Mouse (Mus musculus): Measurements from ENCODE around the gene Homer3.

Homer3 gene

DNA sequence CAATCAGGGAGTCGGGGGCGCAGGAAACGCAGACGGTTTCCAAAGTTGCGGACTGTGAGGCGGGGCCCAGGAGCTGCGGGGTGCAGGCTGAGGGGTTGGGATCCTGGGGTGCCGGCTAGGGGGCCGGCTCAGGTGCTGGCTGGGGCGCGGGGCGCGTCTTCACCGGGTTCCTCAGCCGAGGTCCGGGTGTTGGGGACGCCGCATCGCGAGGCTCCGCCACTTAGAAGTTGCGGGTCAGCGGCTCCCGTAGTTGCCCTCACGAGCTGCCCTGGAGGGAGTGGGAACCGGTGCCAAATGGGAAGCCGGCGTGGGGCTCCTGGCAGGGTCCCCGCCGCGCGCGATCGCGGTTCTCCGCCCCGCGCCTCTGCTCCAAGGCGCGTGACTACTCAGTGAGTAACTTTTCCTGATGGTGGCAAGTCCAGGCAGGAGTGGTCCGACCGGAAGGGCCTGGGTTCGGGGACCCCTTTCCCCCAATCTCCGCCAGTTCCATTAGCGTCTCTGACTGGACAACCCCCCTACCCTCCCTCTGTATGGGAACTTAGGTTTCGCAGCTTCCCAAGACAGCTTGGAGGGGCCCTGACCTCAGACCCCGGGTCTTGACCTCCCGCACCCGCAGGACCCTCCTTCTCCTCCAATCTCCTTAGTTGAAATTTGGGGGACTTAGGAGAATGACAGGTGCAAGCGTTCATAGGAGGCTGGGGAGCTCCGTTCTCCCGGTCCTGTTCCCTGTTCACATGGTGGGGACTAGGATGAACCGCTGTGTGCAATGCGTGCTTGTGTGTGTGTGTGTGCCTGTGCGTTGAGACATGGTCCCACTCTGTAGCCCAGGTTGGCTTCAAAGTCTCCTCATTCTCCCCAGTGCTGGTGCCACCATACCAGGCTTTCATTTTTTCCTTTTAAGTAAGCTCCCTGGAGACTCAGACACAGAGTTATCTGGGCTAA is 780 bp downstream of the Homer3 start:
- in situ Hi-C loops (cut with MboI, MseI): no loop called here

DNA sequence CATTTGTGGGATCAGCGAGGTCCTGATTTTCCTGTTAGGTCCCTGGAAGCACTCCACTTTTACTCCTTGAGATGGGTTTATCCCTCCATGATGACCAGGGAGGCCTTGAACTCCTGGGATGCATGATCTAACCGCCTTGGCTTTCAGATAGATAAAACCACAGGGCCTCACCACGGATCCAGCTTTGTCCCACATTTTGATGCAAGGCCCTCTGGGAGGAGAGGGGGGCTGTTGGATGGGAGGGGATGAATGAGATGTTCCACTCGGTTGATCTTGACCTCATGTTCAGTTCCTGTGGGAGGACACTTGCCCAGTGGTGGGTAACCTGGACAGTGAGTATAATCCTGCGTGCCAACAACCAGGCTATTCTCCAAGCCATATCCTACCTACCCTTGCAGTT is 1.8 kb downstream of the Homer3 start:
- in situ Hi-C loops (cut with MboI, MseI): no loop called here

GRCm38 (mm10) chr8:70285304-70285703 is 2.7 kb downstream of the Homer3 start:
- in situ Hi-C loops (cut with MboI, MseI): no loop called here

GRCm38 (mm10) chr8:70286737-70287136 is 4.1 kb downstream of the Homer3 start:
- in situ Hi-C loops (cut with MboI, MseI): no loop called here

DNA sequence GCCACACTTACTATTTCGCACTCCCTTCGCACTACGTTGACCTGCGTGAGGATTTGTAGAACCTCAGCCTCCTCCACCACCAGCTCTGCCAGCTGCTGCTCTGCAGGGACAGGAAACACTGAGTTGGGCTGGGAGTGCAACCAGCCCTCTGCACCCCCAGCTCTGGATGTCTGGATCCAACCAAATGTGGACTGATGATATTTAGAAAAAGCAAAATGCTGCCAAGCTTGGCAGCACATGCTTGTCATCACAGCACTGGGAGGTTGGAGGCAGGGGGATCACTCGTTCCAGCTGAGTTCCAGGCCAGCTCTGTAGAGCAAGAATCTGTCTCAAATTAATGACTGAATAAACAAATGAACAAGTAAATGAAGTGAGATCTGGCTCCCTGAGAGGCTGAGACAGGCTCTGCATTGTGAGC is 11.4 kb downstream of the Homer3 start:
- in situ Hi-C loops (cut with MboI, MseI): no loop called here

DNA sequence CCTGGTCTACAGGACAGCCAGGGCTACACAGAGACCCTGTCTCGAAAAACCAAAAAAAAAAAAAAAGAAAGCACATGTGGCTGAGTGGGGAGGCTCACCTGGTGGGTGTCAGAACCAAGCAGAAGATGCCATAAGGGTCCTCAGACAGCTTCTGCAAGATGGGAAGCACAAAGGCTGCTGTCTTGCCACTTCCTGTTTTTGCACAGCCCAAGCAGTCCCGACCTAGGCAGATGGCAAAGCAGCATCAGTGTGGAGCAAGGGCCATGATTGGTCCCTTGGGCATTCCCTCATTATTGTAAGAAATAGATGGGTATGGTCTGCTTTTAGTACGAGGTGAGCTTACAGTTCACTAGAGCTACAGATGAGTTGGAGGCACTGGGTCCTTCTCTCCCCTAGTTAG is 18.3 kb downstream of the Homer3 start:
- in situ Hi-C loops (cut with MboI, MseI): no loop called here

DNA sequence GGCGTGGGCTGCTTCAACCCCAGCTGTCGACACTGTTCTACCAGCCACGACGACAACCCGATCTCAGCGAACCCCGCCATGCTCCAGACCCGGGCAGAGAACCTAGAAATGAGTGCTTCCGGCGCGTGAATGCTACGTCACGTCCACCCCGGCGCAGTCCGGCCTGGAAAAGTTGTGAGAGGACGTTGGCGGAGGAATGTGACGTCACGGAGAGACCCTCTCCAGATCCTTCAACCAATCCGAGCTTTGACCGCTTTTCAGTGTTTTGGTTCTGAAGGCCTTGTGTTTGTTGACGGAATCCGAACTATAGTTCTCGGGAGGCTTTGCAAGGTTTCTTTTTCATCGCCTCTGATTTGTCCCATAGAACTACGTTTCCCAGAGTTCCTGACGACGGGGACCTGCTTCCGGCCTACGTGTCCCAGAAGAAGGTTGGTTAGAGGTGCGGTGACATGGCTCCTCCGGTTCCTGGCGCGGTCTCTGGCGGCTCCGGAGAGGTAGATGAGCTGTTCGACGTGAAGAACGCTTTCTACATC is 19.8 kb downstream of the Homer3 start, which contains the start of the genes Ddx49 and Cope:
Ddx49 (minus strand) TSS at position 132 of the 533 bp plus-strand sequence.
Cope (plus strand) TSS at position 161 of the 533 bp plus-strand sequence.
- in situ Hi-C loops (cut with MboI, MseI): no loop called here

GRCm38 (mm10) chr8:70302901-70303300 is 20.3 kb downstream of the Homer3 start:
- in situ Hi-C loops (cut with MboI, MseI): no loop called here

- in situ Hi-C loops (cut with MboI, MseI): no loop called here
Measured at GRCm38 (mm10) chr8:70309311-70309710, 26.7 kb downstream of the Homer3 start.

GRCm38 (mm10) chr8:70313399-70313798 is 30.8 kb downstream of the Homer3 start:
- in situ Hi-C loops (cut with MboI, MseI): no loop called here

GRCm38 (mm10) chr8:70315624-70316510 is 33.2 kb downstream of the Homer3 start, which contains the start of gene Cers1:
Gene Cers1 (plus strand): TSS chr8:70315775.
- in situ Hi-C loops (cut with MboI, MseI): no loop called here

DNA sequence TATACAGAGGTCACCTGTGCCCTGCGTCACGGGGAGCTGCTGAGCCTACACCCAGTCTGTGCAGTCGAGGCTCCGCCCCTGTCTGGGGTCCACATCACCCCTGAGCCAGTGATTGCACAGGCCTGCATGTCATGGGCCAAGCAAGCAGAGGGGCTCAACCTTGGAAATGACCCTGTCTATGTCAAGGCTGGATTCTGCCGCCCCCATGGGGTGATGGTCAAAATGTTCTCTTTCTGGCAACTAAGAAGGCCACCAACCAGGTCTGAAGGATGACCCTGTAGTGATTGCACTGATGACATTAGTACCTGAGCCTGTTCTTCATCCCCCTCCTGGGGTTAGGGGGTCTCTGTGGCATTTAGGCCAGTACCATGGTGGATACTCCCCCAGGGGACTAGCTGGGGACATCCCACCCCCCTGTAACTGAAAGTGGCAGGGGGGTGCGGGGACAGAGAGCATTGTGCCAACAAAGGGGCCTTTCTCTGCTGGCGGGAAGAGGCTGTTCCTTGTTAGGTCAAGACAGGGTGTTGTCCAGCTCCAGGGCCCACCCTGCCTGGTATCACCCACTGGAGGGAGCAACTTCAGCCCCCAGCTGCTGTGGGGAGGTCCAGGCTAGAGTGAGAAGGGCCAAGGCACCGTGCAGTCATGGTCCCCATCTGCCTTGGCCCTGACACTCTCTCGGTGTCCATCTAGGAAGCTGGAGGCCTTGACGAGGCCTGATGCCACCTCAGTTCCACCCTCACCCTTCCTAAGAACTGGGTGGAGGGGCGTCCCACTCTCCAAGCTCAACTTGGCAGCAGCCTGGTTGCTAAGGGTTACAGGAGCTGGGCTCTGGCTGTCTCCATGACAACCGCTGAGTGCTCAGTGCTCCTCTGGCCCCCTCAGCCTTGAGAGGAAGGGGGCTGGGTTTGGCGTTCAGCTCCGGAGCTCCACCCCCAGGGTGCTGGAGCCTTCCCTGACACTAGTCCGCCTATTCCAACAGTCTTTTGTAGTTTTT is 34.2 kb downstream of the Homer3 start:
- in situ Hi-C loops (cut with MboI, MseI): no loop called here

GRCm38 (mm10) chr8:70317872-70318271 is 35.2 kb downstream of the Homer3 start:
- in situ Hi-C loops (cut with MboI, MseI): no loop called here

GRCm38 (mm10) chr8:70323716-70324115 is 41.1 kb downstream of the Homer3 start:
- in situ Hi-C loops (cut with MboI, MseI): no loop called here

- in situ Hi-C loops (cut with MboI, MseI): no loop called here
Measured at GRCm38 (mm10) chr8:70327512-70327911, 44.9 kb downstream of the Homer3 start.

DNA sequence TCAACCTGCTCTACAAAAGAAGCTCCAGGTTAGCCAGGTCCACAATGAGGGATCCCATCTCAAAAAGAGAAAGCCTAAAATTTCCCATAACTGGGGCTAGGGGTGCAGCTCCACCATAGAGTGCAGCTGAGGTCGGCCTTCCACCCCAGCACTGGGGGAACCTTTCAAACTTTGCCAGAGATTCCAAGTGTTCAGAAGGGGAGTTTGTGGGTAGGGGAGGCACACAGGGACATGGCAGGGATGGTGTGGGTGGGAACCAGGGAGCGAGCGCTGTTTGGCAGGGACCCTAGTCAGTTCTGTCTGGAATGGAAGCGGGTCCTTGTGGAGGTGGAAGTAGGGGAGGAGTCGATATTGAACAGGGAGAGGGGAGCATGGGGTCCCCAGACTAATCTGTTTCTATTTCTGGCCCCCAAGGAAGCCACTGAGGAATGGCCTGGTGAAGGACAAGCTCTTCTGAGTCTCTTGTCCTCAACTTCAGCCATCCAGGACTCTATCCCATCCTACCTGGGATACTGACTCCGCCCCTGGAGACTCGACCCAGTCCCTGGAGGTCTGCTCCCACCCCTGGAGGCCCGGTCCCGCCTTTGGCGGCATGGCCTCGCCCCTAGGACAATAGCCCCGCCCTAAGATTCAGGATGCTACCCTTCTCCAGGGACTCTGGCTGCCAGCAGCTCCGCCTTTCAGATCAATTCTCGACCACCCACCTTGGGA is 46.7 kb downstream of the Homer3 start, which contains the start of gene Gdf1:
Gdf1 (plus strand) TSS at position 694 of the 711 bp plus-strand sequence.
- in situ Hi-C loops (cut with MboI, MseI): no loop called here

GRCm38 (mm10) chr8:70329835-70330740 is 47.5 kb downstream of the Homer3 start:
- in situ Hi-C loops (cut with MboI, MseI): no loop called here

DNA sequence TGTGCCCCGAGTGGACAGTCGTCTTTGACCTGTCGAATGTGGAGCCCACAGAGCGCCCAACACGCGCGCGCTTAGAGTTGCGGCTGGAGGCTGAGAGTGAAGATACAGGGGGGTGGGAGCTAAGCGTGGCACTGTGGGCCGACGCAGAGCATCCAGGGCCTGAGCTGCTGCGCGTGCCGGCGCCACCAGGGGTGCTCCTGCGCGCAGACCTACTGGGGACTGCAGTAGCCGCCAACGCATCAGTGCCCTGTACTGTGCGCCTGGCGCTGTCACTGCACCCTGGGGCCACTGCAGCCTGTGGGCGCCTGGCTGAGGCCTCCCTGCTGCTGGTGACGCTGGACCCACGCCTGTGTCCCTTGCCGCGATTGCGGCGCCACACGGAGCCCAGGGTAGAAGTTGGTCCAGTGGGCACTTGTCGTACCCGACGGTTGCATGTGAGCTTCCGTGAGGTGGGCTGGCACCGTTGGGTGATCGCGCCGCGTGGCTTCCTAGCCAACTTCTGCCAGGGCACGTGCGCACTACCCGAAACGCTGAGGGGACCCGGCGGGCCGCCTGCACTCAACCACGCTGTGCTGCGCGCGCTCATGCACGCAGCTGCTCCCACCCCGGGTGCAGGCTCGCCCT is 48.2 kb downstream of the Homer3 start:
- in situ Hi-C loops (cut with MboI, MseI): no loop called here

Measured in T-helper 17 cell (primary cell).